Mouse (Mus musculus): ENCODE results near the gene Rnf167. TPM values are rescaled to one million over a fixed set of nuclear protein-coding genes. Genes with fewer than 3 reads are reported as not detected.
A peak's percentile ranks its signal among the peaks of the same experiment; 100 is the strongest.

Gene Rnf167
- polyA plus RNA-seq, 1 experiment from 2014 or later = 93.4 TPM

DNA sequence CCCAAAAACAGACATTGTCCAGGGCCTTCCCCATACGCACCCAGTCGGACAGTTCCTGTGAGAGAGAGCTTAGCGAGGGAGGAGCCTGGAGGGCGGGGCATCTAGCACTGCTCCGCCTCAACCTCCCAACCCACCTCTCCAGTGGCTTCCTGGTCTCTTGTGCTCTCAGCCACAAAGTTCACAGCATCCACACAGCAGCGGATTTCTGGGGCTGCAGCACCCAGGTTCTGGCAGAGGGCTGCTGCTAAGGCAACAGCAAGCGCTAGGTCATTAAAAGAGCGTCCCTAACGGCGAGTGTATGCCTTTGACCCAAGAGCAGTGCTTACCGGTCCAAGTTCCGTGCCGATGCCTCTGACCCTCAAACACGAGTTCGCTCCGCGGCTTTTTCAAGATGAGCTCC is 32.0 kb upstream of the Rnf167 start:
- DNase-seq (ENCODE audit: low spot score) = no peak
- Histone ChIP-seq H3K4me2 (replicated peaks) (peak overlapping the region; percentile 46), H3K4me1 (replicated peaks; ENCODE audit: control insufficient read depth, insufficient read depth, low read length) (no peaks in the 10 kb centered on the region), H3K27me3 (ENCODE audit: control insufficient read depth, insufficient read depth, low read length) (peaks cover 4% of the 10 kb centered on the region; the same call in 1 of the 2 replicates), H3K27ac (no peak overlapping the region), H3K4me3 (replicated peaks; ENCODE audit: low read length) (0 out of 2 replicates have a peak overlapping the region, but pooled peaks have one; percentile 4), H3K9ac (peak overlapping the region; percentile 33; the same call in 1 of the 2 replicates), H3K9me3 (ENCODE audit: control insufficient read depth, low read length) (no peaks in the 10 kb centered on the region), H3K36me3 (replicated peaks; ENCODE audit: control insufficient read depth, insufficient read depth) (peaks cover 36% of the 10 kb centered on the region)
- 0 out of 2 replicates have a peak, but pooled peaks have one; percentile 37 for ATAC-seq (ENCODE audit: low FRiP score)
- 4% methylated on average over 17 of the region's 17 CpGs for WGBS

GRCm38 (mm10) chr11:70615516-70616093 is 31.4 kb upstream of the Rnf167 start, which contains the start of gene 4930544D05Rik:
Gene 4930544D05Rik, plus strand, starts transcription at chr11:70615848.
- Histone ChIP-seq H3K27ac (no peak within 1 kb of the TSS), H3K4me1 (replicated peaks; ENCODE audit: control insufficient read depth, insufficient read depth, low read length) (no peaks in the 10 kb centered on the region), H3K9ac (peak within 1 kb of the TSS; percentile 33; the same call in 1 of the 2 replicates), H3K4me2 (replicated peaks) (peak within 1 kb of the TSS; percentile 46), H3K36me3 (replicated peaks; ENCODE audit: control insufficient read depth, insufficient read depth) (peaks cover 31% of the 10 kb centered on the region), H3K4me3 (replicated peaks; ENCODE audit: low read length) (0 out of 2 replicates have a peak within 1 kb of the TSS, but pooled peaks have one; percentile 4), H3K27me3 (ENCODE audit: control insufficient read depth, insufficient read depth, low read length) (peaks cover 4% of the 10 kb centered on the region; the same call in 1 of the 2 replicates), H3K9me3 (ENCODE audit: control insufficient read depth, low read length) (no peaks in the 10 kb centered on the region)
- no peak for ATAC-seq (ENCODE audit: low FRiP score)
- WGBS = 18% methylated on average over 21 of the region's 21 CpGs
- no peak for DNase-seq (ENCODE audit: low spot score)

- DNase-seq (ENCODE audit: low spot score) = no peak
- no peaks in the 10 kb centered on the region for H3K36me3 ChIP-seq (replicated peaks; ENCODE audit: control insufficient read depth, insufficient read depth)
- WGBS = 63% methylated on average over 1 of the region's 1 CpGs
- H3K9ac ChIP-seq = no peak within 1 kb of the TSS
- H3K4me3 ChIP-seq (replicated peaks; ENCODE audit: low read length) = no peak within 1 kb of the TSS
- H3K27me3 ChIP-seq (ENCODE audit: control insufficient read depth, insufficient read depth, low read length) = peaks cover 4% of the 10 kb centered on the region; the same call in 1 of the 2 replicates
- H3K27ac ChIP-seq = no peak within 1 kb of the TSS
- H3K4me1 ChIP-seq (replicated peaks; ENCODE audit: control insufficient read depth, insufficient read depth, low read length) = no peaks in the 10 kb centered on the region
- no peak for ATAC-seq (ENCODE audit: low FRiP score)
- H3K4me2 ChIP-seq (replicated peaks) = no peak within 1 kb of the TSS
- H3K9me3 ChIP-seq (ENCODE audit: control insufficient read depth, low read length) = no peaks in the 10 kb centered on the region
These were observed 27.9 kb upstream of the Rnf167 start, which contains the start of gene Chrne for GRCm38 (mm10) chr11:70619101-70619500. Gene Chrne, minus strand, starts transcription at chr11:70619216.

- no peaks in the 10 kb centered on the region for H3K36me3 ChIP-seq (replicated peaks; ENCODE audit: control insufficient read depth, insufficient read depth)
- no peak overlapping the region for H3K4me3 ChIP-seq (replicated peaks; ENCODE audit: low read length)
- no peaks in the 10 kb centered on the region for H3K27me3 ChIP-seq (ENCODE audit: control insufficient read depth, insufficient read depth, low read length)
- WGBS = 43% methylated on average over 7 of the region's 7 CpGs
- DNase-seq (ENCODE audit: low spot score) = no peak
- ATAC-seq (ENCODE audit: low FRiP score) = no peak
- H3K9ac ChIP-seq = no peak overlapping the region
- H3K4me1 ChIP-seq (replicated peaks; ENCODE audit: control insufficient read depth, insufficient read depth, low read length) = no peaks in the 10 kb centered on the region
- no peak overlapping the region for H3K27ac ChIP-seq
- H3K9me3 ChIP-seq (ENCODE audit: control insufficient read depth, low read length) = no peaks in the 10 kb centered on the region
- no peak overlapping the region for H3K4me2 ChIP-seq (replicated peaks)
These were observed 24.8 kb upstream of the Rnf167 start for GRCm38 (mm10) chr11:70621972-70622814.

- H3K36me3 ChIP-seq (replicated peaks; ENCODE audit: control insufficient read depth, insufficient read depth) = no peaks in the 10 kb centered on the region
- no peak overlapping the region for H3K4me2 ChIP-seq (replicated peaks)
- 84% methylated on average over 10 of the region's 10 CpGs for WGBS
- no peaks in the 10 kb centered on the region for H3K4me1 ChIP-seq (replicated peaks; ENCODE audit: control insufficient read depth, insufficient read depth, low read length)
- H3K9ac ChIP-seq = no peak overlapping the region
- no peak overlapping the region for H3K4me3 ChIP-seq (replicated peaks; ENCODE audit: low read length)
- no peaks in the 10 kb centered on the region for H3K9me3 ChIP-seq (ENCODE audit: control insufficient read depth, low read length)
- DNase-seq (ENCODE audit: low spot score) (no peak), ATAC-seq (ENCODE audit: low FRiP score) (no peak)
- no peaks in the 10 kb centered on the region for H3K27me3 ChIP-seq (ENCODE audit: control insufficient read depth, insufficient read depth, low read length)
- H3K27ac ChIP-seq = no peak overlapping the region
These were observed 23.8 kb upstream of the Rnf167 start for GRCm38 (mm10) chr11:70623053-70623742.

DNA sequence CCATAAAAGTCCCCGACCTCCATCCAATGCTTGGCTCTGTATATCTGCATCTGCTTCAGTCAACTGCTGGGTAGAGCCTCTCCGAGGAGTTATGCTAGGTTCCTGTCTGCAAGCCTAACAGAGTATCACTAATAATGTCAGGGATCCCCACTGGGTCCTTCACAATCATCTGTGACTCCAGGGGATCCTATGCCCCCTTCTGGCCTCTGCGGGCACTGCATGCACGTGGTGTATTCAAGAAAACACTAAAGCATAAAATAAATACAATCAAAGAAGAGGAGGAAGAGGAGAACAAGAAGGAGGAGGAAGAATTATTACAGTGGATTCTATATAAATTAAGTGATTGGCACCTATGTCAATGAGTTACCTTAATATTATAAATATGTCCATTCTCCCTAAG is 21.6 kb upstream of the Rnf167 start:
- Histone ChIP-seq H3K4me2 (replicated peaks) (no peak overlapping the region), H3K4me1 (replicated peaks; ENCODE audit: control insufficient read depth, insufficient read depth, low read length) (no peaks in the 10 kb centered on the region), H3K4me3 (replicated peaks; ENCODE audit: low read length) (no peak overlapping the region), H3K36me3 (replicated peaks; ENCODE audit: control insufficient read depth, insufficient read depth) (no peaks in the 10 kb centered on the region), H3K9me3 (ENCODE audit: control insufficient read depth, low read length) (no peaks in the 10 kb centered on the region), H3K9ac (no peak overlapping the region), H3K27me3 (ENCODE audit: control insufficient read depth, insufficient read depth, low read length) (no peaks in the 10 kb centered on the region), H3K27ac (no peak overlapping the region)
- DNase-seq (ENCODE audit: low spot score) (peak; percentile 65), ATAC-seq (ENCODE audit: low FRiP score) (no peak)
- WGBS = 47% methylated on average over 4 of the region's 4 CpGs

DNA sequence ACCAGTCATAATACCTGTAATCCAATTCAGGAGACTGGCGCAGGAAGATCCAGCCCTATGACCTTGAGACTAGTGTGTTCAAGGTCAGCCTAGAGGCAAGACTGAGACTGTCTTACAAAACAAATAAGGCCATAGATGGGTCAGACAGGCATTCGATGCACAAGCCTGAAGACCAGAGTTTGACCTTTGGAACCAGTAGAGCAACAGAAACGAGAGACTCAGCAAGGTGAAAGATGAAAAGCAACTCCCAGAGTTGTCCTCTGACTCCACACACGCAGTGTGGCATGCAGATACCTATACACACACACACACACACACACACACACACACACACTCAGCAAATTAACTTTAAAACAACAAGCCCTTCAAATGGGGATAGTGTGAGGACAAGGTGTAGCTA is 20.2 kb upstream of the Rnf167 start:
- no peak overlapping the region for H3K4me3 ChIP-seq (replicated peaks; ENCODE audit: low read length)
- H3K4me2 ChIP-seq (replicated peaks) = no peak overlapping the region
- whole genome bisulfite sequencing = 73% methylated on average over 4 of the region's 4 CpGs
- DNase-seq (ENCODE audit: low spot score) (no peak), ATAC-seq (ENCODE audit: low FRiP score) (no peak)
- no peaks in the 10 kb centered on the region for H3K27me3 ChIP-seq (ENCODE audit: control insufficient read depth, insufficient read depth, low read length)
- no peak overlapping the region for H3K9ac ChIP-seq
- H3K4me1 ChIP-seq (replicated peaks; ENCODE audit: control insufficient read depth, insufficient read depth, low read length) = no peaks in the 10 kb centered on the region
- no peaks in the 10 kb centered on the region for H3K9me3 ChIP-seq (ENCODE audit: control insufficient read depth, low read length)
- no peaks in the 10 kb centered on the region for H3K36me3 ChIP-seq (replicated peaks; ENCODE audit: control insufficient read depth, insufficient read depth)
- no peak overlapping the region for H3K27ac ChIP-seq

- Histone ChIP-seq H3K9me3 (ENCODE audit: control insufficient read depth, low read length) (no peaks in the 10 kb centered on the region), H3K4me3 (replicated peaks; ENCODE audit: low read length) (no peak overlapping the region), H3K9ac (no peak overlapping the region), H3K4me2 (replicated peaks) (no peak overlapping the region), H3K36me3 (replicated peaks; ENCODE audit: control insufficient read depth, insufficient read depth) (no peaks in the 10 kb centered on the region), H3K4me1 (replicated peaks; ENCODE audit: control insufficient read depth, insufficient read depth, low read length) (no peaks in the 10 kb centered on the region), H3K27me3 (ENCODE audit: control insufficient read depth, insufficient read depth, low read length) (no peaks in the 10 kb centered on the region), H3K27ac (no peak overlapping the region)
- ATAC-seq (ENCODE audit: low FRiP score) (no peak), DNase-seq (ENCODE audit: low spot score) (no peak)
- WGBS = 81% methylated on average over 2 of the region's 2 CpGs
These were observed 18.6 kb upstream of the Rnf167 start for GRCm38 (mm10) chr11:70628431-70628830.

GRCm38 (mm10) chr11:70629557-70629956 is 17.5 kb upstream of the Rnf167 start:
- DNase-seq (ENCODE audit: low spot score) = no peak

More at GRCm38 (mm10) chr11:70629557-70629956, 17.5 kb upstream of the Rnf167 start:
- no peak overlapping the region for H3K9ac ChIP-seq
- H3K27me3 ChIP-seq (ENCODE audit: control insufficient read depth, insufficient read depth, low read length) = no peaks in the 10 kb centered on the region
- H3K36me3 ChIP-seq (replicated peaks; ENCODE audit: control insufficient read depth, insufficient read depth) = no peaks in the 10 kb centered on the region
- 59% methylated on average over 5 of the region's 5 CpGs for WGBS
- H3K9me3 ChIP-seq (ENCODE audit: control insufficient read depth, low read length) = no peaks in the 10 kb centered on the region
- no peaks in the 10 kb centered on the region for H3K4me1 ChIP-seq (replicated peaks; ENCODE audit: control insufficient read depth, insufficient read depth, low read length)
- H3K4me2 ChIP-seq (replicated peaks) = no peak overlapping the region
- H3K4me3 ChIP-seq (replicated peaks; ENCODE audit: low read length) = no peak overlapping the region
- H3K27ac ChIP-seq = no peak overlapping the region
- ATAC-seq (ENCODE audit: low FRiP score) = no peak
